Mouse (Mus musculus) spleen, adult 12 weeks (tissue): ENCODE results near the gene Dusp28.
A peak's percentile ranks its signal among the peaks of the same experiment; 100 is the strongest.

Experiments used
- DNase-seq: peaks from one replicate; pipeline ENCODE4 v3.0.0; 2022; ENCODE audit warnings: low spot score

Dusp28 gene

DNA sequence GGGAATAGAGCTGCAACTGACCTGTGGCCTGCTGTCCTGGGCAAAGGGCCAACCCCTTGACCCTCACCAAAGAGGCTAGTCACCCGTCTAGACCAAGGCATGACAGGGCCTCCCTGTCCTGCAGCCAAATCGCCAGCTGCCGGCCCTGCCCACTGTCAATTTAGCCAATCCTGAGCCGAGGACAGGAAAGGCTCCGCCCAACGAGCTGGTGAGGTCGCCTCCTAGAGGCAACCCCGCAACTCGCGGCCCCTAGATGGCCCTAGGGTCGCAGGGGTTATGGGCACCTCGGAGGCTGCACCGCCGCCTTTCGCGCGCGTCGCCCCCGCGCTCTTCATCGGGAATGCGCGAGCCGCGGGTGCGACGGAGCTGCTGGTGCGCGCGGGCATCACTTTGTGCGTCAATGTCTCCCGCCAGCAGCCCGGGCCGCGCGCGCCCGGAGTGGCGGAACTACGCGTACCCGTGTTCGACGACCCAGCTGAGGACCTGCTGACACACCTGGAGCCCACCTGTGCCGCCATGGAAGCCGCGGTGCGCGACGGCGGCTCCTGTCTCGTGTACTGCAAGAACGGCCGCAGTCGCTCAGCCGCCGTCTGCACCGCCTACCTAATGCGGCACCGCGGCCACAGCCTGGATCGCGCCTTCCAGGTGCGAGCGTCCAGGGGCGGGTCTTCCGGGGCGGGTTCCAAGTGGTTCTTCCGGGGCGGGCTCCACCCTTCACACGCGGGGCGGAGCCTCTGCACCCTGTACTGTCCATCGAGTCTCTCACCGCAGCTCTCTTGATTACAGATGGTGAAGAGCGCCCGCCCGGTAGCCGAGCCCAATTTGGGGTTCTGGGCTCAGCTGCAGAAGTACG is at the start of gene Dusp28:
Gene Dusp28, plus strand, starts transcription at position 203 of the 853 bp plus-strand sequence.
- peak; percentile 80 for DNase-seq

DNA sequence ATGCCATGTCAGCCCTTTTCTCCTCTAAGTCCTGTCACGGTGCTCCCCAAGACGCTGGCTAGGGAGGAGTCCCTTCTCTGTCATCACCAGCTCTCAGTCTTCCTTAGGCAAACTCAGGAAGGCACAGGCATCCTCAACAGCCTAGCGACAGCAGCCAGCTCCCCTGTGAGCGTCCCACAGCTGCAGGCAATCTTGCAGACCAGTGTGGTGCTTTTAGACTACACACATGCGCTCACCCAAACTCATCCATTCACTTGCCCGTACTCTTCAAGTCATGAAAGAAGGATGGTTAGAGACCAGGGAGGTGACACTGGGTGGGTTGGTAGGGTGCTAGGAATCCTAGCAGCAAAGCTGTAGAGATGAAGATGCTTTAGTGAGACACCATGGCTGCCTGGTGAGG is 45.3 kb upstream of the Dusp28 start:
- no peak for DNase-seq

DNA sequence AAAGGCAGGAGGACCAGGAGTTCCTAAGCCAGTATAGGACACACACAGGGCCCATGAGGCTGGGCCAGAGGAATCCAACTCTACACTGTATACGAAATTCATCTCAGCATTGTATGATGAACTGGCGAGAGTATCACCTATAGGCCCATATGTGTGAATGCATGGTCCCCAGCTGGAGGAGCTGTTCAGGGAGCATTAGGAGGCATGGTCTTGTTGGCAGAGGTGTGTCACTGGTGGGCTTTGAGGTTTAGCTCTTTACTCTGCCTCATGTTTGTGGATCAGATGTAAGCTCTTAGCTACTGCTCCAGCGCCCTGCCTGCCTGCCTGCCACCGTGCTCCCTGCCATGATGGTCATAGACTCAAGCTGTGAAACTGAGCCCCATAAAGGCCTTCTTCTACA is 43.5 kb upstream of the Dusp28 start:
- DNase-seq, result no peak

DNA sequence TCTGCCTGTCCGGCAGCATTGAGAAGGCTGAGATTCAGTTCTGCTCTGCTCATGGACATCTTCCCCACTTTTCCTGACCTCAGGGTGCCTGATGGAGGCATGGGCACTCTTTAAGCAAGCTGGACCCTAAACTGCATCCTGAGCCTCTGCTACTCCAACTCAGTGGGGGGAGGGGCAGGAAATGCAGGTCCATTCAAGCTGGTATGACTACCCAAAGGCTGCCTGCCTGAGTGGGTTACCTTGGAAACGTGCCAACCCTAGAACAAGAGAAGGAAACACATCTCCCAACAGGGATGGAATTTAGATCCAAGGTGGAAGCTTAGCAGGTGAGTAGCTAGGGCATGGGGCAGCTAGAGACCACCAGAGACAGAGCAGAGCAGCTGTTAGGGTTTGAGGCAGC is 40.6 kb upstream of the Dusp28 start:
- DNase-seq, result no peak

DNA sequence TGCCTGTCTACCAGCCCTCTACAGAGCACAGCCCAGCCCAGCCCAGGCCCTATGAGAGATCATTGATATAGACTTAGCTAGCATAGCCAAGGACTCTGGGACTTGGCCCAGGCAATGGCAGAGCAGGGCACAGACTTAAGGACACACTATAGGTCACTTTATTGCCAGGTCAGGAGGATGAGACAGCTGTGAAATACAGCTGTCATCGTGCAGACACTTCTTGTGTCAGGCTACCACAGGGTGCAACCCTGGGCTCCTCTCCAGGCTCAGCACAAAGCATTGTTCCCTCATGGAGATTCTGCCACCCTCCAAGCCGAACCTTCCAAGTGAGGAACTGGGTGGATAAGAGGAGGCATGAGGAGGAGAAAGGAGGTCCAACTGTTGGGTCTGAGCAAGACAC is 36.8 kb upstream of the Dusp28 start:
- DNase-seq, result no peak

DNA sequence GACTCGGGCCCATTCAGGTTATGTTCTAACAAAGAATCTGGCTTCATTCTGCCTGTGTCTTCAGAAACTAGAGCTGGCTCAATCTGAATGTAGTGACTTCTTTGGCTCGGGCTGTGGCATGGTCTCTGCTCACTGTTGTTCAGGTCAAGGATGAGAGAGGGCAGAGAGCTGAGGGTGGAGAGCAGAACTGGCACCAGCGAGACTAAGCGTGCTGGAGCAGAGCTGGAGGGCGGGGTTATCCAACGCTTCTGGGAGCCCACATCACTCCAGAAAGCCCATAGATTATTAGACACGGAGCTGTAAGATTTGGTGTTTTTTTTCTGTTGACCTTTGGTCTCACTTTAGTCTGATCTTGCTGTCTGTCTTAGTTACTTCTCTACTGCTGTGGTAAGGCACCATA is 34.1 kb upstream of the Dusp28 start:
- no peak for DNase-seq

DNA sequence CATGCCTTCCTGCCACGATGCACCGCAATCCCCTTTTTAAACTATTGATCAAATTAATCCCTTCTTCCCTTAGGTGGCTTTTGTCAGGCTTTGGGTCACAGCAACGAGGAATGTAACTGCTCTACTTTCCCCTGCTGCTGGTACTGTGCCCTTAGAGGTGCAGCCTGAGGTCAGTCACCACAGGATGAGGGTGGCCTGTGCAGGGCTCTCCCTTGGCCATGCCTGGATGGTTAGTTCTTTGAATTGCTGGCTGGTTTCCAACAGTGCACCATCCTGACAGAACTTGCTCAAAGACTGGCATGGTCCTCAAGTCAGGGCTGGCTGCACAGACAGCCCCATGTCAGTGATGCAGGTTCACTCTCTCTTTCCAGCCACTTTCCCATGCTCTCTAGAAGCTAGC is 32.8 kb upstream of the Dusp28 start:
- no peak for DNase-seq

DNA sequence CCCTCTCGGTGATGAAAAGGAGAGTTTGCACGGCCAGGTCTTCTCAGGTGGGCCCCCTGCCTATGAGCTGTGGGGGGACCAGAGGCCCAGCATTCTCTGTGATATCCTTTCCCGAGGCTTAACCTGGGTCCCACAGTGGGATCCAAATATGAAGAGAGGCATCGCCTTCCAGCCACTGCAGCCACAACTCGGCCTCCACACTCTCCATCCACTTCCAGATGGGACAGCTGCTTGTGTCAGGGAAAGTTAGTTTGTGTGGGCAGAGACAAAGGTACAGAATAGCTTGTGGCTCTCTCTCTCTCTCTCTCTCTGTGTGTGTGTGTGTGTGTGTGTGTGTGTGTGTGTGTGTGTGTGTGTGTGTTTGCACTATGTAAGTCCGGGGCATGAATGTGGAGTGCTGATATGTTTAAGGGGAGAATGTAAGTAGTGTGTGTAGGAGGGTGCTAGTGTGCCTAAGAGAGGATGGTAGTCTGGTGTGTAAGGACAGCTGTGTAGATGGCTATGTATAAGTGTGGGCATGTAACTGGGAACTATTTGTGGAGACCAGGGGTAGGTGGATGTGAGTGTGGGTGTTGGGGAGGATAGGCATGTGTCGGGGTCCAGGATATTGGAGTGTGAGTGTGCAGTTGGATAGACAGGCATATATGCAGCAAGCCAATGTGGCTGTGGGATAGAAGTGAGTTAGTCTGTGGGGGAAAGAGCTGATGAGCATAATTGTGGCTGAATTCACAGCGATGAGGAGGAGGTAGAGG is 31.2 kb upstream of the Dusp28 start:
- no peak for DNase-seq

DNA sequence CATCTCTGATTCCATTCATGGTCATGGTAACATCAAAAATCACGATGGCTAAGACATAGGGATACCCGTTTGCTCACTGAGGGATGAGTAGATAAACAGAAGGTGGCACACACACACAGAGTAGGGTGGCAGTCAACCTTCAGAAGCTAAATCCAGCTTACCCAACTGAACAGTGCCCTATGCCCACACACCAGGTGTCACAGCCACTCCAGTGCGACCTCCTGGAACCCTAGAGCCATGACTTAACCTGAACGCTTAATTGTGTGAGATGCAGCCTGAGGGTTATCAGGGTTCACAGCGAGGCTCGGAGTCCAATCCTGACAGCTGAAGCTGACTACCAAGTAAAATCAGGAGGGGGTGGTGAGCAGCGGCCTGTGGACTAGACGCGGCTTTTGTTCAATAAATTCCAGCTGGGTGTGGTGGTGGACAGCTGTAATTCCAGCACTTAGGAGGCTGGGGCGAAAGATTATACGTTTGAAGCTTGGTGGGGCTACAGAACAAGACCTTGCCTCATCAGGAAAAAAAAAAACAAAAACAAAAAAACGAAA is 29.3 kb upstream of the Dusp28 start:
- no peak for DNase-seq

DNA sequence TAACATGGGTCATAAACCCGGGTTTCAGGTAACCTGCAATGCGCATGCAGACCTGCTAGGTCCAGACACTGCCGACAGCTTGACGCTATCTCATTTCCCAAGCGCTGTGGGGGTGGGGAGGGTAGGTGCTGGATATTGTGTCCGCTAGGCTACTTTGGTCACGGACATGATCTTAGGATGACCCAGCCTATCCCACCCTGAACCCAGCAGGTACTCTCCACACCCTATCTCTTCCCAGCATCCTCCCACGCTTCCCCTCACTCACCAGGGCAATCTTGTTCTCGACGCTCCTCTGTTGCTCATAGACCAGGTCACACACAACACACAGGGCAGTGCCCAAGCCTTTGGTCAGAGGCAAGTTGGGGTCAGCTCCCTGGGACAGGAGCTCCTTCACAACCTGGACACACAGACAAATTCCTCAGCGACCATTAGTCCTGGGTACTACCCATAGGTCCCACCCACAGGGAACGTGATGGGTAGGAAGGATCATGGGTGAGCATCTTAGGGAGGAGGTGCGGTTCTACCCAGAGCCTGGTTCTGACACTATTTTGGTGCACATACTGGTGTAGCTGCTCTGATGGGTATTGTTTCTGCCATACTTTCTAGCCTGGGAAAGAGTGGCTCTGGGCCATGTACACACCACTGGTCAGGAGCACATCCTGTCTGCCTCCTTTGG is 28.6 kb upstream of the Dusp28 start:
- no peak for DNase-seq

DNA sequence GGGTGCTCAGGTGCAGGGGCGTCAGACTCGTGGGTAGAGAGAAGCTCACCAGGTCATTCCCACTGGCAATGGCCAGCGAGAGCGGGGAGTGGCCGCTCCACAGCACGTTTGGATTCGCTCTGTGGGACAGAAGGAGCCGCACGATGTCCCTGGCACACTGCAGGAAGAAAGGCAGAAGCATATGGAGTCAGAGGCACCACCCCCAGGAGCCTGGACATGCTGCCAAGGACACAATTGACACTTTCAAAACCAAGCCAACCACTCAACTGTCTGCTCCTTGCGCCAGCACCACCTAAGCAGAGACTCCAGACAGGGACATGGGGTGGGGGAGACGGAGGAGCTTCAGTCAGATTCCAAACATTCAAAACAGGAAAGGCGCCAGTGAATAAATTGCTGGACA is 27.5 kb upstream of the Dusp28 start:
- DNase-seq, result no peak

DNA sequence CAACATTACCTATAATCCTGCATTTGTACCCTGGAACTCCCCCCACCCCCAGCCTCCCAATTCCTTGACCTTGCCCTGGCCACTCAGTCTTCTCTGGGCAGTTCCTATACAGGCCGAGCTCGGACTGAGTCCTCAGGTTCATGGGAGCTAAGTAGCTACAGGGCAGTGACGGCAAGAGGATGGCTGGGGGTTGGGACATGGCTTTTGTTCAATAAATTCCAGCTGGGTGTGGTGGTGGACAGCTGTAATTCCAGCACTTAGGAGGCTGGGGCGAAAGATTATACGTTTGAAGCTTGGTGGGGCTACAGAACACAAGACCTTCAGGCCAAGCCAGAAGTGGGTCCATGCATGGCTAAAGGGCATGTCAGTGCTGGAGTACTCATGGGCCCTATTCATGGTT is 26.7 kb upstream of the Dusp28 start:
- DNase-seq, result no peak

DNA sequence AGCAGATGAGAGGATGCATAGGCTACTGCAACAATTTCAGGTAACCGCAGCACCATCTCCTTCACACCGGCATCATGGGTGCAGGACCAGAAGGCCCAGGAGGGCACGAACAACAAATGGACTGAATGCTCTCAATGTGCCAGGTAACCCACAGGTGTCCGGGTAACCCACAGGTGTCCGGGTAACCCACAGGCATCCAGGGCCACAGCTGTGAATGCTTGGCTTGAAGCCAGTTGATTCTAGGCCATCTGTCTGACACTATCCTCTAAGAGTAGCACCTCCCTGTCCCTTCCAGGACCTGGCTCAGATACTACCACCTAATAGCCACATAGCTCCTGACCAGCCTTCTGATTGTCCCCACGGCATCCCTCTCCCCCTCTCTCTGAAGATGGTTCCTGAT is 24.8 kb upstream of the Dusp28 start:
- no peak for DNase-seq

DNA sequence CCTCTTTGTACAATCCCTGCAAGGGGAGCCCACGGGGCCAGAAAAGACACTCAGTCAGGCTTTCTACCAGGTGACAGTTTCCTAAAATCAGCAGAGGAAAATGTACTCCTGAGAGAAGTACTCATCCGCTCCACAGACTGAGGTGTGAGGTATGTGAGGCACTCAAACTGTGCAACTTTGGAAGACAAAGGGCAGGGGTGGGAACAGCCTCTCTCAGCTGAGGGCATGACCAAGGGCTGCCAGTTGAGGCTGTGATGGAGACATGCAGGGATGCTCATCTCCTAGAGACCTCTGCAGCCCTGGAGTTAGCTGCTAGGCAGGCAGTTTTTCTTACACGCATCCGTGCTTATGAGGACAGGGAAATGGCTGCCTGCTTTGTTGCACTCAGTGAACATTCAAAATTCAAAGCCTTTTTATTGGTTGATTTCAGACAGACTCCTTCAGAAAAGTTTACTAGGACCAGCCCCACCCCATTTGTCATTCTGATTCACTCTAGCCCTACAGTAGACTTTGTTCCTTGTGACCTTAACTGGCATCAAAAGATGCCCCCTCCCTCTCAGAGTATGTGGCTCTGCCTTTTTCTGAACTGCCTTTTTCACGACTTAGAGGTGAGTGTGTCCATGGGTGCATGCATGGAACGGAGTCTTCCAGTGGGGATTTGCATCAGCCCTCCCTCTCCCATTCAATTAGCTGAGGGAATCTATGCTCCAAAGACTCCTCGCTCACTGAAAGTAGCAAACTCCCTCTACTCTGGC is 17.7 kb upstream of the Dusp28 start:
- no peak for DNase-seq

DNA sequence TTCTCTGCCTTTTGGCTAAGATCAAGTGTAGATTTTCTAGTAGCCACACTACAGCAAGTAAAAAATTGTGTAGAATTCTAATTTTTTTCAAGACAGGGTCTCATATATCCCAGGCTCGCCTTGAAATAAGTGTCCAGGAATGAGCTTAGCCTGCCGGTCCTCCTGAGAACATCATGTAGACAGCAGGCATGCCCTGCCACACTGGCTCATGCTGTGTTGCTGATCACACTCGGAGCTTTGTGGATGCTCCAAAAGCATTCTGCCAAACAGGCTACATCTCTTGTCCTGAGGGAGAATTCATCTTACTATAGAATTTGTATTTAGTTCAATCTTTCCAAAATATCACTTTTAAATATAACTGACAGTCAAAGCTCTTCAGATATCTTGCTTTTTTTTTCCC is 14.0 kb upstream of the Dusp28 start:
- DNase-seq, result no peak

DNA sequence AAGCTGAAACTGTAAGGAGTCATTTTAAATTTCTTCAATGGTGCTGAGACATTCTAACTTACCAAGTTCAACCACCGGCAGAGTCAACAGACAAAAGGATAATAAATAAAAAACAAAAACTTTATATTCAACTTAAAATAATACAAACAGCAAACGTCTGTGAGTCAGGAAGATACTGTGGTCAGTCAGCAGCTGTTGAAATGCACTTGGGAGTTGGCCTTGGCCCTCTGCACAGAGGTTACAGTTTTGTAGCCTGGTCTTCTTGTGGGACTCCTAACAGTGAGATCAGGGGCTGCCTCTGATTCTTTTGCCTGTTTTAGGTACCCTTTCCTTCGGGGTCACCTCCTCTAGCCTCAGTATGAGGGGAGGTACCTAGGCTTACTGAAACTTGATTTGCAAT is 12.9 kb upstream of the Dusp28 start:
- DNase-seq, result no peak

DNA sequence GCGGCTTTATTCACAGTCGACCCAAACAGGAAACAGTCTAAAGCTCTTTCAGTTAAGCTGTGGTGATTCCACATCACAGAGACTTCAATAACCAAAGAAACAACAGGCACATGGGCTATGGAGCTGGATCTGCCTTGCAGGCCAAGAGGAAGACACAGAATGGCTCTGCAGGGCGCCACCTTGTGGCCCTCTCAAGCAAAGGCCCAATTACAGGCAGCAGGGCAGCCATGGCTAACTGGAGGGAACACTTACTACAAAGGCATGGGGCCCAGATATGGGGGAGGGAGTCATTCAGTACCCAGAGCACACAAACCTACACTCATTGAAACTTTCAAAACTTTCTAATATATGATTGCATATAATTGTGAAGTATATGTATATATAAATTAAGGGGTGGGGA is 11.7 kb upstream of the Dusp28 start:
- DNase-seq, result peak; percentile 31

DNA sequence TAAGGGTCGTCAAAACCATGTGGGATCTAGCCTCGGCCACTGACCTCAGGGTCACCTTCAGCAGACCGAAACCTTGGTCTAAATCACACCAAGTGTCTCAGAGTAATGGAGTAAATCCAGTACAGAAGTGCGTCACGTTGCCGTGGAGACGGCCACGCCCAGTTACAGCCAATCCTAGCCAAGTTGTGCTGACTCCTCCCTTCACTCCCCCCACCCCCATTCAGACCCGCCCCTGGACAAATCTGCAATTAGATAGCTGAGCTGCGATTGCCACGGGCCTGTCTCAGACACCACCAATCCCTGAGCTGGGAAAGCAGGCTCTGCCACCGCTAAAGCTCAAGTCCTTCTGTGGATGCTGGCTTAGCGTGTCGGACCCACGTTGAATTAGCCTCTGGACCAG is 4.0 kb upstream of the Dusp28 start, which contains the start of gene Ankmy1:
Gene Ankmy1, minus strand, starts transcription at position 121 of the 400 bp plus-strand sequence.
- no peak for DNase-seq

DNA sequence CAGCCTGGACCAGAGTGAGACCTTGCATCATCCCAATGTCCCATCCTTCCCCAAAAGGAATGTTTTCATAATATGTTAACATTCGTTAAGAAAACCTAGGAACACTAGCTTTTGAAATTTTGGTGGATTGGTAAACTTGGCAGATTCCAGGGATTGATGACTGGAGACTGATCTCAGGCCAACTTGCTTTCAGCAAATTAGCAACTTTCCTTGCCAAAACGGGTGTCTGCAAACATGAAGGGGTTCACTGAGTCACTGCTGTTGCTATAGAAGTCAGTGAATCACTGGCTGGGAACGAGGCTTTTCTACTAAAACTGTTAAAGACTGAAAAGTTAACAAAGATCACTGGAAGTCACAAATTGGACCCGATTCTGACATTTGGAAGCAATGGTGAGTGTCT is 3.2 kb upstream of the Dusp28 start:
- DNase-seq, result no peak

DNA sequence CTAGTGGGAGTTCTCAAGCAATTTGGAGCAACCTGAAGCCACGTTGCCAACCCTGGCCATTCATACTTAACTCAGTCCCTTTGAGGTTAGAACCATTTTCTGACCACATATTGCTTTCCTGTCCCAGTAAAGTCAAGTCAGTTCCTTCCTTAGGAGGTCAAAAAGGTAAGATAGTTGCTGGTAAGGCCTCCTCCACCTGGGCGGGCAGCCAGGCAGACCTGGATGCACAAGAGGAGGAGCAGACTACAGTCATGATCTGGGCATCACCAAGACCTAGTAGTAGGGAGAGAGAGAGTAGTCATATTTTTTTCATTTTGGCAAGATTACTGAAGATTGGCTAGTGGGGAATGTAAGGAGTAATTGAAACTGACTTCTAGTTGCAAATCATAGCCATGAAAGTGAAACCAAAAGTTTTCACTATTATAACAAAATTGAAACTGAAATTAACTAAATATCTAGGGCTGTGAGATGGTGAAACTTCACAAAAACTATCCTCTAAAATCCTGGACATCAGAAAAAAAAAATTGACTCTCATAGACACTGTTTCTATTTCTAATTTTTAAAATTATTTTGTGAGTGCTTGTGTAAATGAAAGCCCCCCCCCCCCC is 974 bp upstream of the Dusp28 start:
- no peak for DNase-seq

DNA sequence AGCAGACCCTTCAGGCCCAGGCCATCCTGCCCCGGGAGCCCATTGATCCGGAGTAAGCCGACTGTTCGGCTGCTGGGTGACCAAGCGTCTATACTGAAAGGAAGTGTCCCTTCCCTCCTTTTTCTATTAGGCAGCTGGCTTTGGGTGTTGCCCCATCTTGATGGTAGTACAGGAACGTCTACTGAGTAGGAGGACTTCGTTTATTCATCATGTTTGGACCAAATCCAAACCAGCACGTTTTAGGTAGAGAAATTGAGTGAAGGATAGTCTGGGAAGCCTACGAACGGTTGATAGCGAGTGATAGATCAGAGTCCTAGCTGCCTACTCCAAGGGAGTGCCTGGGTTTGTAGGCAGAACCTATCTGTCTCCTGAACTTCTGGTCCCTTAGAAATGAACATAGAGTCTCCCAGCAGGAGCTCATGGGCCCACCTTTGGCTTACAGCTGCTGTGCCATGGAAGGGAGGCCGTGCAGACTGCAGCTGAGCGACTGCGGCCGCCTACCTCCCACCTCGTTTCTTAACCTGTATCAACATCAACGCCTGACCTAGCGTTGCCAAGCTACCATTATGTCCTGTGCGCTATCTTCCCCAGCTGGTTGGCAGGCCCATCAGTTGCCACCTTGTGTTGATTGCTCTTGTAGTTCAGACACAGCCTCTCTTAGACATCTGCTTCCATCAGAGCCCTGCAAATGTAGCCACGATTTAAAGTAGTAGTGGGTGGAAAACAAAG is 1.0 kb downstream of the Dusp28 start:
- no peak for DNase-seq
